Mouse (Mus musculus) embryonic facial prominence, embryonic 11.5 days (tissue): ENCODE measurements around the gene Defb30. TPM values are rescaled to one million over a fixed set of nuclear protein-coding genes. Genes with fewer than 3 reads are reported as not detected.

Experiments used
- ATAC-seq: fragments of 200-750 bp; cut with Nextera tagmentation; replicated peaks from 2 replicates; pipeline ENCODE4 v1.8.0; 2017; ENCODE audit warnings: low read depth; ENCODE audit not compliant: insufficient number of reproducible peaks, low FRiP score, low TSS enrichment
- DNase-seq: peaks from one replicate; pipeline ENCODE4 v3.0.0-alpha.2; 2015; ENCODE audit warnings: low spot score
- H3K27ac ChIP-seq: fragments of 300-500 bp; sonication (generic); replicated peaks from 2 replicates; pipeline ENCODE4 v1.5.1; 2014; ENCODE audit warnings: mild to moderate bottlenecking, low read depth, low read length, control low read depth
- H3K27me3 ChIP-seq: fragments of 300-500 bp; sonication (generic); 2 replicates; pipeline ENCODE4 v1.6.1; 2014; ENCODE audit warnings: mild to moderate bottlenecking, low read length, moderate library complexity, mixed read lengths; ENCODE audit not compliant: control insufficient read depth, insufficient read depth
- H3K36me3 ChIP-seq: fragments of 300-500 bp; sonication (generic); replicated peaks from 2 replicates; pipeline ENCODE4 v1.6.1; 2014; ENCODE audit warnings: low read depth, mild to moderate bottlenecking, low read length, moderate library complexity, mixed read lengths; ENCODE audit not compliant: control insufficient read depth, insufficient read depth
- H3K4me1 ChIP-seq: fragments of 300-500 bp; sonication (generic); 2 replicates; pipeline ENCODE4 v1.6.1; 2014; ENCODE audit warnings: low read length, mixed read lengths; ENCODE audit not compliant: control insufficient read depth, insufficient read depth
- H3K4me2 ChIP-seq: fragments of 300-500 bp; sonication (generic); 2 replicates; pipeline ENCODE4 v1.6.1; 2014; ENCODE audit warnings: low read depth, mild to moderate bottlenecking, control low read depth, low read length, moderate library complexity
- H3K4me3 ChIP-seq: fragments of 300-500 bp; sonication (generic); 2 replicates; pipeline ENCODE4 v1.5.1; 2014; ENCODE audit warnings: low read depth, low read length, control low read depth
- H3K9ac ChIP-seq: fragments of 300-500 bp; sonication (generic); replicated peaks from 2 replicates; pipeline ENCODE4 v1.6.1; 2014; ENCODE audit warnings: mild to moderate bottlenecking, control low read depth, low read length
- H3K9me3 ChIP-seq: fragments of 300-500 bp; sonication (generic); replicated peaks from 2 replicates; pipeline ENCODE4 v1.6.1; 2016; ENCODE audit warnings: mild to moderate bottlenecking, low read length, inconsistent platforms, mixed read lengths; ENCODE audit not compliant: control insufficient read depth
- WGBS: fragments of 180-500 bp; shearing (Covaris S2); extraction: QIAGEN DNeasy Blood & Tissue Kit; methylation state at CpG from one replicate; pipeline ENCODE4 v1.1.7; 2014; 5-methylcytosine and 5-hydroxymethylcytosine counted together
- polyA plus RNA-seq: library from polyadenylated mRNA; unstranded; fragments of >200 nt; fragmentation: Nextera tagmentation; extraction: Ambion mirVana; gene quantifications from 2 replicates; pipeline ENCODE4 v1.2.1, GENCODE M21; 2014

The Defb30 gene
- polyA plus RNA-seq, result not detected in 2 replicates

DNA sequence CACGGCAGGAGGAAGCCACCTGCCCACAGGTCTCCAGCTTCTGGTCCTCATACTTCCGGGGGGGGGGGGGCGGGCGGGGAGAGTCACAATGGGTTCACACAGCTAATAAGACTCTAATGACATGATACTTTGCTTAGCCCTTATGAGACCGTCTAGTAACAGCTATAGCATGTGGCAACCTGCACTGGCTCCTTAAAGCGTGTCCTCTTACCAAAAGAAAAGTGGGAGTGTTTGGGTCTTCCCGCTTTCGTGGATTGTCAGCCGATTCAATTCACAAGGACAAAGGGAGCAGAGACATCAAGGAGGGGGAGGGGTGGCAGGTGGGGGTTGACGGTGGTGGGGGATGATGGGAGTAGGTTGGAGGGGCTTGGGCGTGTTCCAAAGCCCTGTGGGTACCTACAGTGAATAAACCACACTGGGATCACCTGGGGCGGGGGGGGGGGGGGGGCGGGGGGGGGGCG lies at the start of gene Defb30:
Gene Defb30 (minus strand): TSS at position 51 of the 461 bp plus-strand sequence.
- ATAC-seq, result no peak
- 76% methylated on average over 11 of the region's 14 CpGs for WGBS
- no peak within 1 kb of the TSS for H3K4me3 ChIP-seq
- no peaks in the 10 kb centered on the region for H3K27me3 ChIP-seq
- no peak for DNase-seq
- no peak within 1 kb of the TSS for H3K9ac ChIP-seq
- H3K4me1 ChIP-seq, result no peaks in the 10 kb centered on the region
- no peak within 1 kb of the TSS for H3K4me2 ChIP-seq
- H3K36me3 ChIP-seq, result no peaks in the 10 kb centered on the region
- H3K27ac ChIP-seq, result no peak within 1 kb of the TSS
- no peaks in the 10 kb centered on the region for H3K9me3 ChIP-seq

- H3K9me3 ChIP-seq, result no peaks in the 10 kb centered on the region
- no peaks in the 10 kb centered on the region for H3K4me1 ChIP-seq
- WGBS, result 72% methylated on average over 15 of the region's 15 CpGs
- no peak overlapping the region for H3K9ac ChIP-seq
- H3K4me2 ChIP-seq, result no peak overlapping the region
- H3K27ac ChIP-seq, result no peak overlapping the region
- no peak for ATAC-seq
- DNase-seq, result no peak
- no peak overlapping the region for H3K4me3 ChIP-seq
- H3K27me3 ChIP-seq, result no peaks in the 10 kb centered on the region
- no peaks in the 10 kb centered on the region for H3K36me3 ChIP-seq
Observed at GRCm38 (mm10) chr14:63067708-63068107, 17.9 kb upstream of the Defb30 start.

GRCm38 (mm10) chr14:63066630-63067310 lies 17.0 kb upstream of the Defb30 start:
- Histone ChIP-seq H3K27ac (no peak overlapping the region), H3K27me3 (no peaks in the 10 kb centered on the region), H3K9ac (no peak overlapping the region), H3K4me2 (no peak overlapping the region), H3K9me3 (no peaks in the 10 kb centered on the region), H3K36me3 (no peaks in the 10 kb centered on the region), H3K4me1 (no peaks in the 10 kb centered on the region), H3K4me3 (no peak overlapping the region)
- 33% methylated on average over 16 of the region's 16 CpGs for WGBS
- DNase-seq (peak; percentile 81), ATAC-seq (no peak)

- DNase-seq, result no peak
- Histone ChIP-seq H3K36me3 (no peaks in the 10 kb centered on the region), H3K27ac (no peak overlapping the region), H3K4me2 (no peak overlapping the region), H3K4me3 (no peak overlapping the region), H3K9me3 (no peaks in the 10 kb centered on the region), H3K4me1 (no peaks in the 10 kb centered on the region), H3K9ac (no peak overlapping the region), H3K27me3 (no peaks in the 10 kb centered on the region)
- no peak for ATAC-seq
- 77% methylated on average over 5 of the region's 5 CpGs for WGBS
Observed at GRCm38 (mm10) chr14:63065391-63065790, 15.6 kb upstream of the Defb30 start.

- Histone ChIP-seq H3K4me1 (no peaks in the 10 kb centered on the region), H3K27me3 (no peaks in the 10 kb centered on the region), H3K27ac (no peak overlapping the region), H3K36me3 (no peaks in the 10 kb centered on the region), H3K4me3 (no peak overlapping the region), H3K4me2 (no peak overlapping the region), H3K9me3 (no peaks in the 10 kb centered on the region), H3K9ac (no peak overlapping the region)
- DNase-seq, result no peak
- ATAC-seq, result no peak
- WGBS, result 87% methylated on average over 2 of the region's 2 CpGs
Observed at GRCm38 (mm10) chr14:63062184-63062583, 12.4 kb upstream of the Defb30 start.

GRCm38 (mm10) chr14:63060361-63060760 lies 10.6 kb upstream of the Defb30 start:
- no peak overlapping the region for H3K9ac ChIP-seq
- no peak overlapping the region for H3K27ac ChIP-seq
- H3K4me2 ChIP-seq, result no peak overlapping the region
- H3K4me1 ChIP-seq, result no peaks in the 10 kb centered on the region
- 84% methylated on average over 10 of the region's 10 CpGs for WGBS
- H3K36me3 ChIP-seq, result no peaks in the 10 kb centered on the region
- no peaks in the 10 kb centered on the region for H3K9me3 ChIP-seq
- ATAC-seq (no peak), DNase-seq (no peak)
- H3K4me3 ChIP-seq, result no peak overlapping the region
- H3K27me3 ChIP-seq, result no peaks in the 10 kb centered on the region

DNA sequence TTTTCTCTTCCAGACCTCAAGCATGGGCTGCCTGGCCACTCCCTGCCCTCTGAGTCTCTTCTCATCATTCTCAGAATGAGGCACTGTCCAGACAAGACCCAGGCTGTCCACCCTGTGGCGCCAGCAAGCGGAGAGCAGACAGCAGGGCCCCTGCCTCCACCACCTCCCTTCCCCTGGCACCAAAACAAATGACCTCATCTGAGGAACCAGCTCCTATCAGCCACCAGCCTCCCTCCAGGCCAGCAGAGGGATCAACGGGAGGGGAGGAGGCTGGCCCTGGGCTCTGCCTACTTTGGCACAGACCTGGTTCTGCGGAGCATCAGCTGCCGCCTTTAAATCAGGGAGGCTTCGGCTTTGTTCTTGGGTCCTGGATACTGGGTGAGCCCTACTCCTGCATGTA lies 5.0 kb upstream of the Defb30 start:
- Histone ChIP-seq H3K36me3 (no peaks in the 10 kb centered on the region), H3K27ac (no peak overlapping the region), H3K9ac (no peak overlapping the region), H3K4me3 (no peak overlapping the region), H3K4me2 (no peak overlapping the region), H3K4me1 (no peaks in the 10 kb centered on the region), H3K9me3 (no peaks in the 10 kb centered on the region), H3K27me3 (no peaks in the 10 kb centered on the region)
- ATAC-seq (no peak), DNase-seq (peak; percentile 6)
- 43% methylated on average over 6 of the region's 6 CpGs for WGBS

- 32% methylated on average over 5 of the region's 5 CpGs for WGBS
- H3K4me1 ChIP-seq, result no peaks in the 10 kb centered on the region
- no peaks in the 10 kb centered on the region for H3K27me3 ChIP-seq
- H3K9me3 ChIP-seq, result no peaks in the 10 kb centered on the region
- H3K9ac ChIP-seq, result no peak overlapping the region
- H3K4me2 ChIP-seq, result no peak overlapping the region
- H3K27ac ChIP-seq, result no peak overlapping the region
- DNase-seq, result peak; percentile 60
- no peaks in the 10 kb centered on the region for H3K36me3 ChIP-seq
- H3K4me3 ChIP-seq, result no peak overlapping the region
- ATAC-seq, result no peak
Observed at GRCm38 (mm10) chr14:63050769-63051168, 1.0 kb upstream of the Defb30 start.
